Mouse (Mus musculus): ENCODE results near the gene Cep350.

Gene Cep350

DNA sequence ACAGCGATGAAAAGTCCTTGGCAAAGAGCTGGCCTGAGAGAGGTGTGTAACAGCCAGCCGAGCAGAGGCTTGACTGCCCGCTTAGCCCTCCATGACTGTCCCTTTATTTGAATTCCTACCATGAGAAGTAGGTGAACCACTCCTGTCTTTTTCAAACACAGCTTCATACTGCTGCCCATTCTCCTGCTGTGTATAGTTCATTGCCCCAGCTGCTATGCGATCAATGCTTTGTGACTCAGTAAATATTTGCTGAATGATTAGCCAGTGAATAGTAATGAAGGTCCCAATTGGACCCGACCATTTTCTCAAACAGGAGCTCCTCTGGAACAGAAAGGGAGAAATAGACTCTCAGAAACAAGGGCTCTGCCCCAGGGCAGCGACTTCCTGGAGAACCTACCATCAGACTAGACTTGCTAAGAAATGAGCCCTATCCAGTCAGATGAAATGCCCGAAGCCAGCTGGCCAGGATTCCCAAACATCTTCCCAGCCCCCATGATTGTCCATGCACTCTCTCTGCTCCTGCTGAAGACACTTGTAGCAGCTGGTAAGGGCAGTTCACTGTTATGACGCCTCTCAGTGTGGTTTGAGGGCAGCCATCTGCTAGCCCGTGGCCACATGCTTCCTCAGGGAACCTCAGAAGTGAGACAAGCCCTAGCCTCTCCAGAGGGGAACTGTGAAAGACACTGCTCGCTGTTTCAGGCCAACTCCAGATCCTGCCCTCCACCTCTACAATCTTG, 163.2 kb downstream of the Cep350 start:
- DNase-seq (ENCODE audit: inconsistent ontology term), result peak; percentile 56

GRCm38 (mm10) chr1:155808261-155808660, 164.8 kb downstream of the Cep350 start:
- DNase-seq (ENCODE audit: inconsistent ontology term), result no peak

GRCm38 (mm10) chr1:155805607-155806006, 167.4 kb downstream of the Cep350 start:
- no peak for DNase-seq (ENCODE audit: inconsistent ontology term)

DNA sequence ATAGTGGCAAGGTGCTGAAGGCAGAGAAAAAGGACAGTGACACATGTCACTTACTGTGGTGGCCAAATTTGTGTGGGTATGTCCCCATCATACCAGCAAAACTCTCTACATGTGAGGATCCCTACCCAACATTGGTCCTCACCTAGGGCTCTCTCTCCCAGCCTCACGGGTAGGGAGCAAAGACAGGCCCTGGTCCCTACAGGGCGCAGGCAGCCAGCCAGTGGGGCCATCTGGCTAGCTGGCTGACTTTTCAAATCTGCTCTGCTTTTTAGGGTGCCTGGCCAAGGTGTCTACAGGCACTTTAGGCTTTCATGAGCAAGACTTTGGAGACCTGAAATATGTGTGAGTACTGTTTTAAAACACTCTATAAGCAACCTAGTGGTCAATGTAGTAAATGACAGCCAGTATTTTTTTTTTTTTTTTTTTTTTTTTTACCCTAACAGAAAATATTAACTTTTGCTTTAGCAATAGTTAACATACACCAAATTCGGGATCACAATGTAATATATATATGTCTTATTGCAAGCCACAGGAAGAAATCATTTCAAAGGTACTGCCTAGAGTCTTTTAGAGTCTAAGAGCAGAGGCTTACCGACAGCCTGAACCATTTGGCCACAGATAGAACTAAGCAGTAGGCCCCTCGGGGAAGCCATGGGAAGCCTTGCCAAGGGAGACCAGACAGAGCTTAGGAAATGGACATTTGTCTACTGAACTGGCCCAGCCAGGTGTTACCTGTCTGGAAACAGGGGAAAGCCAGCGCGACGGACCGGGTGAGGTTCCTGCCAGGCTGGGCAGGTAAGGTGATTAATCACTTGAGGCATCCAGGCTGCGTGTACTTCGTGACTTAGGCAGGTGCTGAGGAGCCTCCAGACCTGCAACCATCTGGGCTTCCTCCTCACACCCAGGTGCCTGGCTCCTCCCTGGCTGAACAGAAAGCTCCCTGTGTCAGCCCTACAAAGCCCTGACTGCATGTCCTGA, 171.8 kb downstream of the Cep350 start:
- DNase-seq (ENCODE audit: inconsistent ontology term), result no peak

- DNase-seq (ENCODE audit: inconsistent ontology term), result no peak
These were observed 175.1 kb downstream of the Cep350 start for GRCm38 (mm10) chr1:155798000-155798399.

- DNase-seq (ENCODE audit: inconsistent ontology term), result no peak
These were observed 175.6 kb downstream of the Cep350 start for GRCm38 (mm10) chr1:155797425-155797824.

DNA sequence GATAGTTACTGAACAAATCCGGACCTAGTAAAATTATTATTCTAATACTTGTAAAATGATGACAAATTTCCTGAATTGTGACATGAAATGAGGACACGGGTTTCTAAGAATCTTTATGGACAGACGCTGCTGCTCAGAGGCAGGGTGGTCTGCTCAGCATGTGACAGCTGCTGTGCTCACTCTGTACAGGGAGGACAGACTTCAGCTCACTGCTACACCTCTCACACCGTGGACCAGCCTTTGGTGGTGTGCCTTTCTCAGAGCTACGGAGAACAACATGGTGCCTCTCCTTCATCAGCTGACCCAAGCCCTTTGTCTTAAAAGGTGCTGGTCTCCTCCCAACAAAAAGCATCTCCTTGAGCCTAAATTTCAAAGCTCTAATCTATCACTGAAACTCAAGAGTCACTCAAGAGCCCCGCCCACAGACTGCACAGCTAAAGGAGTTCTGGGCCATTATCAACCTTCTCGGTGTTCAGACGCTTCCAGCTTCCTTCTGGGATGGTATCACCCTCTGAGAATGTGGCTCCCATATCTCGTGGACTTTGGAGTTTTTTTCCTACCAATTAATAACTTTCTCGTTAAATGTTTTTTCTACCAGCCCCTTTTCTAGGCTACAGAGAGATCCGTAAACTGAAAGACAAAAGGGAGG, 176.2 kb downstream of the Cep350 start:
- DNase-seq (ENCODE audit: inconsistent ontology term), result no peak

DNA sequence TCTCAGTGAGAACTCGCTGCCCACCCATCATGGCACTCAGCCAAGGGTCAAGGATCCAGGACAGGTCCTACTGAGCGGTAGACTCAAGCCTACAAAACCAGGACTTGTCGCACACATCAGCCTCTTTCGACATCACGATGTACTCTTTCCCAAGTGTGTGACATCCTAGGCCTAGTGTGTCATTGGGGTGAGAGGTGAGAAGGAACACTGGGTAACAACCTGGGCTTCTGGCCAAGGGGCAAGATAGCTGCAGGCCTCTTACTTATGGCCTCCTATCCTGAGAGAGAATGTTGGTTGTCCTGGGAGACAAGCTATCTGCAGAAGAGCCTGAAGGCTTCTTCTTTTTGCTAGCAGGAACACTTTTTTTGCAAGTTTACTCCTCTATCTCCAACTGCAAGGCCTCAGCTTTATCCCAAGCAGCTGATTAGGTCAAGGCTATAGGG, 177.2 kb downstream of the Cep350 start:
- DNase-seq (ENCODE audit: inconsistent ontology term), result no peak
